Mouse (Mus musculus): ENCODE measurements around the gene Cdc37l1. TPM values are rescaled to one million over a fixed set of nuclear protein-coding genes. Genes with fewer than 3 reads are reported as not detected.
A peak's percentile ranks its signal among the peaks of the same experiment; 100 is the strongest.

Cdc37l1 gene
- polyA plus RNA-seq, 1 experiment from 2014 or later = 33.9 TPM

DNA sequence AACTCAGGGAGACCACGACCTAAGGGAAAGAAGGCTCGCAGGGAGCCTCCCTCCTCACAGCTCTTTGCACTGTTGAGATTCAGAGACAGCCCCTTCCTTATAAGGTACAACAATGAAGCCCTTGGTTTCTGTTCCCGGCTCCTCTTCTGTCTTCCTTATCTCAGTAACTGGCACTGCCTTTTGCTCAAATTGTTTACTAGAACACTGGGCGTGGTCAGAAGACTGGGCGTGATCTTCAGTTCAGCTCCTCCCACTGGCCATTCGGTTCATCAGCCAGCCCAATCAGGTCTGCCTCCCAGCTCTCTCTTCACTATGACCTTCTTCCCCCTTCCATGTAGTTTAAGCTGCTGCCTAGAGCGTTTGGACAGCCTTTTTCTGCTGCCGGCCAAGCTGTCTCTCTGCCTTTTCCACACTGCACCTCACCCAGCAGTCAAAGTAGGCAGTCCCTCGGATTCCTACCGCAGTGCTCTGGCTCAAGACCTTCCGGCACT lies 76.9 kb downstream of the Cdc37l1 start:
- Histone ChIP-seq H3K27ac (peak overlapping the region; percentile 52), H3K4me1 (peaks cover 10% of the 10 kb centered on the region; the same call in 1 of the 2 replicates), H3K9me3 (no peaks in the 10 kb centered on the region), H3K4me2 (peak overlapping the region; percentile 44), H3K9ac (peak overlapping the region; percentile 5; the same call in 1 of the 2 replicates), H3K27me3 (replicated peaks) (no peaks in the 10 kb centered on the region), H3K36me3 (no peaks in the 10 kb centered on the region), H3K4me3 (replicated peaks) (peak overlapping the region; percentile 25)
- WGBS = 12% methylated on average over 11 of the region's 11 CpGs
- ATAC-seq (ENCODE audit: insufficient read depth, low FRiP score, low read depth) = peak; percentile 79; the same call in 1 of the 2 replicates

- no peak for ATAC-seq (ENCODE audit: insufficient read depth, low FRiP score, low read depth)
- 47% methylated on average over 5 of the region's 5 CpGs for WGBS
Measured at GRCm38 (mm10) chr19:29069195-29069594, 79.0 kb downstream of the Cdc37l1 start.

DNA sequence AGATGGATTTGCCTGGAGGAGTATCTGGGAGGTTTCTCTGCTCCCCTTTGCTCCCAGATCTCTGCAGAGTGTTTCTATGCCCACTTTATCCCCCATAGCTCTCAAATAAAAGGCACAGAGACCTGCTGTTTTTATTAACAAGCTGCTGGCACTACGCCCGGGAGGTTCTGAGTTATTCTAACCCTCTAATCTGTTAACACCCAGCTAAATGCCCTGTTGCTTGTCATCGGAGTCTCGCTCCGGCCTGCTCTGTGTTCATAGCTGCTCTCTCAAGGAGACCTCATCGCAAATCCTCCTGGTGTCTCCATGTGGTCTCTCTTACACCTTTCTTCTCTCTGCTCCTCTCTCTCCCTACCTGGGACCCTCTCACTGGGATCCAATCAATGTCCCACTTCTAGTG lies 84.7 kb downstream of the Cdc37l1 start:
- WGBS = 52% methylated on average over 6 of the region's 6 CpGs
- Histone ChIP-seq H3K4me3 (replicated peaks) (no peak overlapping the region), H3K9me3 (no peaks in the 10 kb centered on the region), H3K27ac (no peak overlapping the region), H3K9ac (no peak overlapping the region), H3K4me1 (0 out of 2 replicates have a peak, but pooled peaks cover 3% of the 10 kb centered on the region), H3K36me3 (no peaks in the 10 kb centered on the region), H3K27me3 (replicated peaks) (no peaks in the 10 kb centered on the region), H3K4me2 (no peak overlapping the region)
- ATAC-seq (ENCODE audit: insufficient read depth, low FRiP score, low read depth) = no peak

More at GRCm38 (mm10) chr19:29069195-29069594, 79.0 kb downstream of the Cdc37l1 start:
- no peak overlapping the region for H3K4me3 ChIP-seq (replicated peaks)
- H3K27ac ChIP-seq = no peak overlapping the region
- H3K4me1 ChIP-seq = peaks cover 10% of the 10 kb centered on the region; the same call in 1 of the 2 replicates
- H3K9me3 ChIP-seq = no peaks in the 10 kb centered on the region
- no peaks in the 10 kb centered on the region for H3K27me3 ChIP-seq (replicated peaks)
- no peak overlapping the region for H3K4me2 ChIP-seq
- no peak overlapping the region for H3K9ac ChIP-seq
- H3K36me3 ChIP-seq = no peaks in the 10 kb centered on the region

Other genes starting within 250 kb of the Cdc37l1 start
- gene Slc1a1, start 155.3 kb upstream of the Cdc37l1 start, polyA plus RNA-seq (2015; fragmentation: Nextera tagmentation; extraction: Ambion mirVana) = 0.36 and 0.57 TPM in 2 replicates
- gene Plpp6, start 26.4 kb upstream of the Cdc37l1 start, polyA plus RNA-seq (2015; fragmentation: Nextera tagmentation; extraction: Ambion mirVana) = 10.3 and 10.7 TPM in 2 replicates
- 0.85 and 1.9 TPM in 2 replicates for gene 4430402I18Rik, start 22.6 kb upstream of the Cdc37l1 start, polyA plus RNA-seq (2015; fragmentation: Nextera tagmentation; extraction: Ambion mirVana)
- 107 and 115 TPM in 2 replicates for gene Ak3, start 57.6 kb downstream of the Cdc37l1 start, polyA plus RNA-seq (2015; fragmentation: Nextera tagmentation; extraction: Ambion mirVana)
- gene Rcl1, start 111.0 kb downstream of the Cdc37l1 start, polyA plus RNA-seq (2015; fragmentation: Nextera tagmentation; extraction: Ambion mirVana) = 57.0 and 57.7 TPM in 2 replicates

Measured in stomach, embryonic 15.5 days (tissue).